Mouse (Mus musculus): Measurements from ENCODE around the gene Pi4ka. TPM values are rescaled to one million over a fixed set of nuclear protein-coding genes. Genes with fewer than 3 reads are reported as not detected.

Pi4ka gene
- polyA plus RNA-seq (2015; fragmentation: Nextera tagmentation; extraction: Ambion mirVana) = 43.5 and 57.2 TPM in 2 replicates

GRCm38 (mm10) chr16:17405736-17406443 lies at the start of gene Pi4ka, which contains the start of gene Snap29:
Pi4ka (minus strand) TSS chr16:17406314.
Snap29 (plus strand) TSS chr16:17405986.

GRCm38 (mm10) chr16:17451541-17452372 lies 45.6 kb upstream of the Pi4ka start, which contains the start of gene Crkl:
Crkl (plus strand) TSS chr16:17451987.

GRCm38 (mm10) chr16:17331116-17331515 lies 75.0 kb downstream of the Pi4ka start, which contains the start of gene Serpind1:
Serpind1 (plus strand) TSS chr16:17331371.

GRCm38 (mm10) chr16:17275721-17276120 lies 130.4 kb downstream of the Pi4ka start, which contains the start of gene Tmem191c:
Tmem191c (plus strand) TSS chr16:17276077.

GRCm38 (mm10) chr16:17232794-17233701 lies 173.1 kb downstream of the Pi4ka start, which contains the start of gene Hic2:
Hic2 (plus strand) TSS chr16:17233572.

Other genes starting within 250 kb of the Pi4ka start
- gene Ube2l3, start 203.7 kb downstream of the Pi4ka start, polyA plus RNA-seq (2015; fragmentation: Nextera tagmentation; extraction: Ambion mirVana) = 277 and 297 TPM in 2 replicates
- gene Rimbp3, start 197.7 kb downstream of the Pi4ka start, polyA plus RNA-seq (2015; fragmentation: Nextera tagmentation; extraction: Ambion mirVana) = 1.5 and 1.6 TPM in 2 replicates
- gene Hic2, start 172.7 kb downstream of the Pi4ka start, polyA plus RNA-seq (2015; fragmentation: Nextera tagmentation; extraction: Ambion mirVana) = 2.7 and 4.1 TPM in 2 replicates
- 146 and 185 TPM in 2 replicates for gene Tmem191c, start 130.2 kb downstream of the Pi4ka start, polyA plus RNA-seq (2015; fragmentation: Nextera tagmentation; extraction: Ambion mirVana)
- 6.0 and 10.8 TPM in 2 replicates for gene Serpind1, start 74.9 kb downstream of the Pi4ka start, polyA plus RNA-seq (2015; fragmentation: Nextera tagmentation; extraction: Ambion mirVana)
- gene Snap29, start 328 bp downstream of the Pi4ka start, polyA plus RNA-seq (2015; fragmentation: Nextera tagmentation; extraction: Ambion mirVana) = 16.9 and 17.1 TPM in 2 replicates
- gene Crkl, start 45.7 kb upstream of the Pi4ka start, polyA plus RNA-seq (2015; fragmentation: Nextera tagmentation; extraction: Ambion mirVana) = 58.6 and 60.4 TPM in 2 replicates
- 10.7 and 14.5 TPM in 2 replicates for gene Aifm3, start 83.3 kb upstream of the Pi4ka start, polyA plus RNA-seq (2015; fragmentation: Nextera tagmentation; extraction: Ambion mirVana)
- gene Lztr1, start 102.4 kb upstream of the Pi4ka start, polyA plus RNA-seq (2015; fragmentation: Nextera tagmentation; extraction: Ambion mirVana) = 76.8 and 85.5 TPM in 2 replicates
- 63.9 and 64.6 TPM in 2 replicates for gene Thap7, start 124.8 kb upstream of the Pi4ka start, polyA plus RNA-seq (2015; fragmentation: Nextera tagmentation; extraction: Ambion mirVana)
- 2.1 and 2.5 TPM in 2 replicates for gene Lrrc74b, start 154.9 kb upstream of the Pi4ka start, polyA plus RNA-seq (2015; fragmentation: Nextera tagmentation; extraction: Ambion mirVana)
- gene P2rx6, start 155.6 kb upstream of the Pi4ka start, polyA plus RNA-seq (2015; fragmentation: Nextera tagmentation; extraction: Ambion mirVana) = 3.3 TPM in 2 replicates
- 55.4 and 58.7 TPM in 2 replicates for gene Slc7a4, start 176.9 kb upstream of the Pi4ka start, polyA plus RNA-seq (2015; fragmentation: Nextera tagmentation; extraction: Ambion mirVana)
- gene Smpd4, start 213.0 kb upstream of the Pi4ka start, polyA plus RNA-seq (2015; fragmentation: Nextera tagmentation; extraction: Ambion mirVana) = 16.9 and 20.5 TPM in 2 replicates
- gene Ccdc74a, start 240.2 kb upstream of the Pi4ka start, polyA plus RNA-seq (2015; fragmentation: Nextera tagmentation; extraction: Ambion mirVana) = 38.1 and 38.7 TPM in 2 replicates